Mouse (Mus musculus): ENCODE results near the gene Gm43738. TPM values are rescaled to one million over a fixed set of nuclear protein-coding genes. Genes with fewer than 3 reads are reported as not detected.

Gm43738 gene
- polyA plus RNA-seq, 1 experiment from 2014 or later, result not detected

GRCm38 (mm10) chr3:89131816-89132215 is 30.9 kb upstream of the Gm43738 start:
- H3K27ac ChIP-seq (replicated peaks), result no peak overlapping the region
- 0 out of 2 replicates have a peak, but pooled peaks cover 6% of the 10 kb centered on the region for H3K4me1 ChIP-seq
- H3K9ac ChIP-seq, result no peak overlapping the region
- H3K36me3 ChIP-seq, result no peaks in the 10 kb centered on the region
- H3K4me3 ChIP-seq (replicated peaks), result peak overlapping the region; percentile 37
- 22% methylated on average over 4 of the region's 4 CpGs for WGBS
- no peaks in the 10 kb centered on the region for H3K9me3 ChIP-seq (replicated peaks)
- ATAC-seq (ENCODE audit: insufficient number of reproducible peaks, low FRiP score, low TSS enrichment, low read depth), result no peak
- H3K27me3 ChIP-seq, result 0 out of 2 replicates have a peak, but pooled peaks cover 4% of the 10 kb centered on the region
- peak overlapping the region; percentile 59 for H3K4me2 ChIP-seq (replicated peaks)

DNA sequence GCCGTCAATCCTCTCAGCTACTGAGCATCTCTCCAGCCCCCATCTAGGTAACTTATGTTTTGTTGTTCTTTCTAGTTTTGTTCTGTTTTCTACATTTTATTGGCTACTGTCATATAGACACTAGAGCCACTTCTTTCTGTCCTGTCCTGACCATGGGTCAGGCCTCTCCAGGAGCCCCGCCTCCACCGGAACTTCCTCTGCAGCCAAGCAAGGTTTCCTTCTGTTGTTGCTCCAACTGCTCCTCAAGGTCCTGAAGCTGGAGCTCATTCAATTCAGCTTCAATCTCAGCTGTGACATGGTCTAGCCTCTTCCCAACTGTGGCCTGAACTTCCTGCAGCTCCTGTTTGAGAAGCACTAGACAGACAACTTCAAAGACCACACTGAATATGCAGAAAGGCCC is 29.0 kb upstream of the Gm43738 start:
- no peak overlapping the region for H3K4me2 ChIP-seq (replicated peaks)
- H3K9me3 ChIP-seq (replicated peaks), result no peaks in the 10 kb centered on the region
- H3K9ac ChIP-seq, result no peak overlapping the region
- 78% methylated on average over 3 of the region's 3 CpGs for WGBS
- no peak for ATAC-seq (ENCODE audit: insufficient number of reproducible peaks, low FRiP score, low TSS enrichment, low read depth)
- H3K27me3 ChIP-seq, result 0 out of 2 replicates have a peak, but pooled peaks cover 4% of the 10 kb centered on the region
- H3K36me3 ChIP-seq, result no peaks in the 10 kb centered on the region
- 0 out of 2 replicates have a peak, but pooled peaks cover 6% of the 10 kb centered on the region for H3K4me1 ChIP-seq
- no peak overlapping the region for H3K27ac ChIP-seq (replicated peaks)
- H3K4me3 ChIP-seq (replicated peaks), result no peak overlapping the region

GRCm38 (mm10) chr3:89125981-89126380 is 25.1 kb upstream of the Gm43738 start:
- Histone ChIP-seq H3K9ac (no peak overlapping the region), H3K27ac (replicated peaks) (no peak overlapping the region), H3K4me1 (no peaks in the 10 kb centered on the region), H3K36me3 (no peaks in the 10 kb centered on the region), H3K27me3 (no peaks in the 10 kb centered on the region), H3K4me2 (replicated peaks) (no peak overlapping the region), H3K9me3 (replicated peaks) (no peaks in the 10 kb centered on the region), H3K4me3 (replicated peaks) (no peak overlapping the region)
- ATAC-seq (ENCODE audit: insufficient number of reproducible peaks, low FRiP score, low TSS enrichment, low read depth), result no peak
- WGBS, result 89% methylated on average over 3 of the region's 3 CpGs

DNA sequence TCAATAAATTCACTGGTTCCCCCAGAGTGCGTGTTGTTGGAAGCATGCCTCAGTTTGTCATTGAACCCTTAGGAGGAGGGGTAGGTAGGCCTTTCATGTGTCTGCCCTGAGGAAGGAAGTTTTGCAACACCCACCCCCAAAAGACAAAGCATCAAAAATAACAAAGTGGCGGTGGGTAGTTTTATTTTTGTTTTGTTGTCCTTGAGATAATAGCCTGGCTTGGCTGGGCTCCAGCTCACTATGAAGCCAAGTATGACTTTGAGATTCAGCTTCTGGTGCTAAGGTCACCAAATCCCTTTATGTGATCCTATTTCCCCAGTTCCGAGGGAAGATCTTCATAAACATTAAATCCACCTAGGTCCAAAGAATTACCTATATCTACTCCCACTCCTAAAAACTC is 23.3 kb upstream of the Gm43738 start:
- H3K4me1 ChIP-seq, result no peaks in the 10 kb centered on the region
- no peak overlapping the region for H3K27ac ChIP-seq (replicated peaks)
- no peaks in the 10 kb centered on the region for H3K27me3 ChIP-seq
- no peak overlapping the region for H3K9ac ChIP-seq
- H3K36me3 ChIP-seq, result no peaks in the 10 kb centered on the region
- no peak overlapping the region for H3K4me3 ChIP-seq (replicated peaks)
- no peaks in the 10 kb centered on the region for H3K9me3 ChIP-seq (replicated peaks)
- WGBS, result 73% methylated on average over 3 of the region's 3 CpGs
- H3K4me2 ChIP-seq (replicated peaks), result no peak overlapping the region
- no peak for ATAC-seq (ENCODE audit: insufficient number of reproducible peaks, low FRiP score, low TSS enrichment, low read depth)

DNA sequence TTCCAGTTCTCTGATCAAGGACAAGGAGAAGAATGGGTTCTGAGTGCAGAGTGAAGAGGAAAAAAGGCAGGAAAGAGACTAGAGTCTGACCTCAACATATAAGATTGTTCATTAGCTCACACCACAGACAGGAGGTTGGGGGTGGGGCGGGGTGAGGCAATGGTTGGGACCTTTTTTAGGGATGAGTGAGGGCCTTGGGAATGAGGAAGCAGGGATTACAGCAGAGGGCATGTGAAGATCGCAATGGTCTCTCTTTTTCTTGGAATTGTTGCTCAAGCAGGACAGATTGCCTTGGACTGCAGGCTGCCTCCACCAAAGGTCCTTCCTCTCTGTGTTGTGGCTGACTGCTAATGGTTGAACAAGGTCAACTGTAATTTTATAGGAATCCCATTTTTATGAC is 22.4 kb upstream of the Gm43738 start:
- Histone ChIP-seq H3K4me3 (replicated peaks) (no peak overlapping the region), H3K36me3 (no peaks in the 10 kb centered on the region), H3K27me3 (no peaks in the 10 kb centered on the region), H3K4me1 (no peaks in the 10 kb centered on the region), H3K4me2 (replicated peaks) (no peak overlapping the region), H3K9me3 (replicated peaks) (no peaks in the 10 kb centered on the region), H3K27ac (replicated peaks) (no peak overlapping the region), H3K9ac (no peak overlapping the region)
- 83% methylated on average over 2 of the region's 2 CpGs for WGBS
- no peak for ATAC-seq (ENCODE audit: insufficient number of reproducible peaks, low FRiP score, low TSS enrichment, low read depth)

DNA sequence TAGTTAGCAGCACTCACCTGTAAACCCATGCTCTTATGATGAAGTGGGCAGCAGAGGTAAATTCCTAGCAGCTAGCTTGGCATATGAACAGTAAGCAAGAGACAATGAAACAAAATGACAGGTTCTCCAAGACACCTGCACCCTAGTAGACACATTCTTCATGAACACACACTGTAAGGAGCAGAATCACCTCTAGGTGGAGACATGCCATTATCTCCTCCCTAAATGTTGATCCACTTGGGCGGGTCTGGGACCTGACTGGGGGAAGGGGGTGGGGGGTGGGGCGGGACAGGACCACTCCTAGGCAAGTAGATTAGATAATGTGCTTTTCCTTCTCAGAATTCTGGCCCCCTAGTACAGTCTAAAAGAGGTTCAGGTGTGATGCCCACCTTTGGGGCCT is 14.6 kb upstream of the Gm43738 start:
- H3K4me2 ChIP-seq (replicated peaks), result no peak overlapping the region
- H3K27me3 ChIP-seq, result no peaks in the 10 kb centered on the region
- no peaks in the 10 kb centered on the region for H3K9me3 ChIP-seq (replicated peaks)
- H3K9ac ChIP-seq, result no peak overlapping the region
- H3K27ac ChIP-seq (replicated peaks), result no peak overlapping the region
- H3K4me3 ChIP-seq (replicated peaks), result no peak overlapping the region
- no peaks in the 10 kb centered on the region for H3K36me3 ChIP-seq
- WGBS, result 7% methylated on average over 2 of the region's 2 CpGs
- no peak for ATAC-seq (ENCODE audit: insufficient number of reproducible peaks, low FRiP score, low TSS enrichment, low read depth)
- no peaks in the 10 kb centered on the region for H3K4me1 ChIP-seq

- Histone ChIP-seq H3K4me3 (replicated peaks) (no peak overlapping the region), H3K9me3 (replicated peaks) (no peaks in the 10 kb centered on the region), H3K36me3 (no peaks in the 10 kb centered on the region), H3K4me2 (replicated peaks) (no peak overlapping the region), H3K27ac (replicated peaks) (no peak overlapping the region), H3K9ac (no peak overlapping the region), H3K4me1 (no peaks in the 10 kb centered on the region), H3K27me3 (no peaks in the 10 kb centered on the region)
- ATAC-seq (ENCODE audit: insufficient number of reproducible peaks, low FRiP score, low TSS enrichment, low read depth), result no peak
- 84% methylated on average over 4 of the region's 4 CpGs for WGBS
Measured at GRCm38 (mm10) chr3:89113058-89113457, 12.2 kb upstream of the Gm43738 start.

DNA sequence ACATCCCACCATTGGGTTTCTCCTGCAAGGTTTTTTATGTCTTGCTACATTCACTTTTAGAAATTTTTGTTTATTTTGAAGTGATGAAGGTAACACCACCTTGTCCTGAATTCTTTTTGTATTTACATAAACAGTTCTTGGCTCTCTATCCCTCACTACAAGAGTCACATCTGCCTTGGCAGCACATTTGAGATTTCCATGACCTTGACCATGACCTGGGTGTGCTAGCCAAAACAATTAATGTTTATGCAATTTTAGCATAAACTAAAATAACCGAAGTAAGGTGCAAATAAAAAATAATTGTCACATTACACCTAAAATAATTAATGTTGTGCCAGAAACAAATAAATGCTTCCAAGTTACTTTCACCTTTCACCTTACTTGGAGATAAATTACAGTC is 7.2 kb upstream of the Gm43738 start:
- Histone ChIP-seq H3K9me3 (replicated peaks) (no peaks in the 10 kb centered on the region), H3K36me3 (no peaks in the 10 kb centered on the region), H3K4me2 (replicated peaks) (no peak overlapping the region), H3K4me1 (no peaks in the 10 kb centered on the region), H3K4me3 (replicated peaks) (no peak overlapping the region), H3K27ac (replicated peaks) (no peak overlapping the region), H3K9ac (no peak overlapping the region), H3K27me3 (no peaks in the 10 kb centered on the region)
- WGBS, result 52% methylated on average over 1 of the region's 1 CpGs
- ATAC-seq (ENCODE audit: insufficient number of reproducible peaks, low FRiP score, low TSS enrichment, low read depth), result no peak

DNA sequence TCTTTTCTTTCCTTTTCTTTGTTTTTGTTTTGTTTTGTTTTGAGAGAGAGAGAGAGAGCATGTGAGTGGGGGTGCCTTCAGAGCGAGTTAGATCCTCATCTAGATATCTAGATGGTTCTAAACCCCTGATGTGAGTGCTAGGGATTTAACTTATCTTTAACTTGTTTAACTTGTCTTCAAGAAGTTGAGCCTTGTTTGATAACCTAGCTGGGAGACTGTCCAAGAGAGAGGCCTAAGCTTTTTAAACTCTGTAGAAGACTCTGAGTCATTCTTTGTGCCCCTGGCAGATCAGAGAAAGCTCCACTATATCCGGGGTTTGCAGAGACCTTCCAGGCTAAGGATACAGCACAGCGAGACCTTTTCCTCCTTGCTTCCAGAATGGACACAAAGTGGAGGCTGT is 6.6 kb upstream of the Gm43738 start:
- no peak overlapping the region for H3K4me2 ChIP-seq (replicated peaks)
- peaks cover 3% of the 10 kb centered on the region; the same call in 1 of the 2 replicates for H3K4me1 ChIP-seq
- H3K9me3 ChIP-seq (replicated peaks), result no peaks in the 10 kb centered on the region
- 61% methylated on average over 3 of the region's 3 CpGs for WGBS
- no peak for ATAC-seq (ENCODE audit: insufficient number of reproducible peaks, low FRiP score, low TSS enrichment, low read depth)
- no peak overlapping the region for H3K4me3 ChIP-seq (replicated peaks)
- H3K36me3 ChIP-seq, result no peaks in the 10 kb centered on the region
- H3K27ac ChIP-seq (replicated peaks), result no peak overlapping the region
- H3K27me3 ChIP-seq, result no peaks in the 10 kb centered on the region
- no peak overlapping the region for H3K9ac ChIP-seq

GRCm38 (mm10) chr3:89106881-89107280 is 6.0 kb upstream of the Gm43738 start:
- no peaks in the 10 kb centered on the region for H3K36me3 ChIP-seq
- H3K4me2 ChIP-seq (replicated peaks), result no peak overlapping the region
- no peak overlapping the region for H3K4me3 ChIP-seq (replicated peaks)
- H3K27ac ChIP-seq (replicated peaks), result no peak overlapping the region
- no peak for ATAC-seq (ENCODE audit: insufficient number of reproducible peaks, low FRiP score, low TSS enrichment, low read depth)
- H3K9ac ChIP-seq, result no peak overlapping the region
- H3K9me3 ChIP-seq (replicated peaks), result no peaks in the 10 kb centered on the region
- H3K4me1 ChIP-seq, result peaks cover 9% of the 10 kb centered on the region; the same call in 1 of the 2 replicates
- H3K27me3 ChIP-seq, result no peaks in the 10 kb centered on the region

DNA sequence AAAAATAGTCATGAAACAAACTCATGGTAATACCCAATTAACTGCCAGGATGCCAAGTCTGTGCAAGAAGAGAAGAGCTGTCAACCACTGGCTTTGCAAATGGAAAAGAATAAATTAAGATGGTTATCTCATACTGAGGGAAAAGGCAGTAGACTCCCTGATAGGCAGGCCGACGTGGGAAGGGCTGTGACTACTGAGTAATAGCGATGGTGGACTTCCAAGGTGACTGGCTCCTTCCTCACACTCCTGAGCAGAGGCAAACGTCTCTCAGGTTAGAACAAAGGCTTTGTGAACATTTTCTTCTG is 2.3 kb upstream of the Gm43738 start:
- H3K4me3 ChIP-seq (replicated peaks), result no peak overlapping the region
- H3K9ac ChIP-seq, result no peak overlapping the region
- ATAC-seq (ENCODE audit: insufficient number of reproducible peaks, low FRiP score, low TSS enrichment, low read depth), result no peak
- no peak overlapping the region for H3K4me2 ChIP-seq (replicated peaks)
- H3K27me3 ChIP-seq, result no peaks in the 10 kb centered on the region
- 59% methylated on average over 4 of the region's 4 CpGs for WGBS
- H3K9me3 ChIP-seq (replicated peaks), result no peaks in the 10 kb centered on the region
- H3K27ac ChIP-seq (replicated peaks), result 0 out of 2 replicates have a peak overlapping the region, but pooled peaks have one; percentile 74
- peaks cover 18% of the 10 kb centered on the region for H3K36me3 ChIP-seq
- peaks cover 31% of the 10 kb centered on the region for H3K4me1 ChIP-seq

- 53% methylated on average over 12 of the region's 12 CpGs for WGBS
- Histone ChIP-seq H3K27ac (replicated peaks) (peak overlapping the region; percentile 74), H3K9me3 (replicated peaks) (no peaks in the 10 kb centered on the region), H3K27me3 (no peaks in the 10 kb centered on the region), H3K4me3 (replicated peaks) (peak overlapping the region; percentile 74), H3K4me2 (replicated peaks) (peak overlapping the region; percentile 85), H3K9ac (no peak overlapping the region), H3K4me1 (peaks cover 31% of the 10 kb centered on the region), H3K36me3 (peaks cover 23% of the 10 kb centered on the region)
- no peak for ATAC-seq (ENCODE audit: insufficient number of reproducible peaks, low FRiP score, low TSS enrichment, low read depth)
Measured at GRCm38 (mm10) chr3:89102495-89103290, 1.8 kb upstream of the Gm43738 start.
